Mouse (Mus musculus): ENCODE results near the gene S100a5. TPM values are rescaled to one million over a fixed set of nuclear protein-coding genes. Genes with fewer than 3 reads are reported as not detected.

Gene S100a5
- not detected in 2 replicates for polyA plus RNA-seq (2012; rRNA removed)

DNA sequence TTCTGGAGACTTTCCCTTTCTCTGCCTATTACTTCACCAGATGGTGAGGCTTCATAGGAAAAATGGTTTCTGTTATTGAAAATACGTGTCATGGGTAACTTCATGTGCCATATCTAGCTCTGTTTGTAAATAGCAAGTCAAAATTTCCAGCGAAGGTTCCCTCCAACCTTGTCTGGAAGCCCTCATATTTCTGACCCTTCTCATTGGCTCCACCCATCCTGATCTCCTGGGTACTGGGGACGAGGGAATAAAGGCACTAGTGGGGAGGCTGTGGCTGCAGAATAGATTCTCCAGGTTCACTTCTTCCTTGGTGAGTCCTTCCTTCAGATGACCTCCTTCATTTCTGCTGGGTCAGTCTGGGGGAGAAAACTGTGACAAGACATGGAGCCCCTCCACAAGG is at the start of gene S100a5:
TSS of gene S100a5 (plus strand) at position 301 of the 400 bp plus-strand sequence.
- TF ChIP-seq CTCF (IDR thresholded peaks at IDR 0.05; ENCODE audit: extremely low read depth, insufficient read depth, low read length) (no peak), POLR2A (IDR thresholded peaks at IDR 0.05; ENCODE audit: extremely low read depth, insufficient read depth, low read length) (no peak)
- H3K4me1 ChIP-seq (ENCODE audit: control insufficient read depth, insufficient read depth, low read length): peaks cover 5% of the 10 kb centered on the region
- no peak within 1 kb of the TSS for H3K4me3 ChIP-seq (ENCODE audit: insufficient read depth, low read length)
- no peak within 1 kb of the TSS for H3K27ac ChIP-seq (ENCODE audit: insufficient read depth, low read length)

DNA sequence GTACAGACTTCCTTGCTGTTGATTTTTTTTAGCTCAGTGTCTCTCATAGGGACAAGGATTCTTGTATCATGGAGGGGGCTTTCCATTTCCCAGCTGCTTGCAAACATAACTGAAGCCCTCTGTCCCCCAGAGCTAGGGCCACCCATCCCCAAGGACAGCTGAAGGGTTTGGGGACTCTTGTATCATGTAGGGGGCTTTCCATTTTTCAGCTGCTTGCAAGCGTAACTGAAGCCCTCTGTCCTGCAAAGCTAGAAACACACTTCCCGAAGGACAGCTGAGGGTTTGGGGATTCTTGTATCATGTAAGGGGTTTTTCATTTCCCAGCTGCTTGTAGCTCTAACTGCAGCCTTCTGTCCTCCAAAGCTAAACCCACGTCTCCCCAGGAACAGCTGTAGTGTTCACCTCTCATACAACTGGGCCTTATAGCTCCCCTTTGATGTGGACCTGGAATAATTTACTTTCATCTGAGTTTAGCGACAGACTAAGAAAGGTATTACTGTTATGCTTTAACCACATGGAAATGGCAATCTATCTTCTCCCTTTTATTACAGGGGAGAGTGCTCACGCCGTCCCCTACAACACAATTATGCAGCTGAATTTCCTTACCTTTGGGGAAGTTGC is 48.2 kb upstream of the S100a5 start, which contains the start of gene S100a3:
TSS of gene S100a3 (plus strand) at position 571 of the 621 bp plus-strand sequence.
- Histone ChIP-seq H3K27ac (ENCODE audit: insufficient read depth, low read length) (no peak within 1 kb of the TSS), H3K4me3 (ENCODE audit: insufficient read depth, low read length) (no peak within 1 kb of the TSS), H3K4me1 (ENCODE audit: control insufficient read depth, insufficient read depth, low read length) (no peaks in the 10 kb centered on the region)
- TF ChIP-seq POLR2A (IDR thresholded peaks at IDR 0.05; ENCODE audit: extremely low read depth, insufficient read depth, low read length): no peak
- no peak for TF ChIP-seq CTCF (IDR thresholded peaks at IDR 0.05; ENCODE audit: extremely low read depth, insufficient read depth, low read length)

GRCm38 (mm10) chr3:90574691-90575090 is 33.6 kb upstream of the S100a5 start:
- no peak overlapping the region for H3K27ac ChIP-seq (ENCODE audit: insufficient read depth, low read length)
- no peak overlapping the region for H3K4me3 ChIP-seq (ENCODE audit: insufficient read depth, low read length)
- peaks cover 3% of the 10 kb centered on the region; the same call in 1 of the 2 replicates for H3K4me1 ChIP-seq (ENCODE audit: control insufficient read depth, insufficient read depth, low read length)
- no peak for TF ChIP-seq CTCF (IDR thresholded peaks at IDR 0.05; ENCODE audit: extremely low read depth, insufficient read depth, low read length)
- no peak for TF ChIP-seq POLR2A (IDR thresholded peaks at IDR 0.05; ENCODE audit: extremely low read depth, insufficient read depth, low read length)

DNA sequence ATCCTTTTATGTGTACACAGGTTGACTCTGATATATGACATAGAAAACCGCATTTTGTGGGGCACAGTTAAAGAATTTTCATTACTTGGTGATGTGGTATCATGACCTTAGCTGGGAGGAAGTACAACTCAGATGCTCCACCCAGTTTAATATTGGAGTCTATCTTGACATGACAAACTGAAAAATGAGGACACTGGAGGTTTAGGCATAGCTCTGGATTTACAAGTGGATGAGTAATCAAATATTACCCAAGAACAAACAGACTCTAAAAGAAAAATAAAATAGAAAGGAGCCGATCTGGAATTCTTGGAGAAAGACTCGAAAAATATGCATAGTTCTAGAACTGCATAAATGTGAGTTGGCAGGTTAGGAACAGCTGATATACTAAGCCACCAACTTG is 33.0 kb upstream of the S100a5 start:
- TF ChIP-seq CTCF (IDR thresholded peaks at IDR 0.05; ENCODE audit: extremely low read depth, insufficient read depth, low read length) (no peak), POLR2A (IDR thresholded peaks at IDR 0.05; ENCODE audit: extremely low read depth, insufficient read depth, low read length) (no peak)
- Histone ChIP-seq H3K27ac (ENCODE audit: insufficient read depth, low read length) (no peak overlapping the region), H3K4me3 (ENCODE audit: insufficient read depth, low read length) (no peak overlapping the region), H3K4me1 (ENCODE audit: control insufficient read depth, insufficient read depth, low read length) (peaks cover 3% of the 10 kb centered on the region; the same call in 1 of the 2 replicates)

DNA sequence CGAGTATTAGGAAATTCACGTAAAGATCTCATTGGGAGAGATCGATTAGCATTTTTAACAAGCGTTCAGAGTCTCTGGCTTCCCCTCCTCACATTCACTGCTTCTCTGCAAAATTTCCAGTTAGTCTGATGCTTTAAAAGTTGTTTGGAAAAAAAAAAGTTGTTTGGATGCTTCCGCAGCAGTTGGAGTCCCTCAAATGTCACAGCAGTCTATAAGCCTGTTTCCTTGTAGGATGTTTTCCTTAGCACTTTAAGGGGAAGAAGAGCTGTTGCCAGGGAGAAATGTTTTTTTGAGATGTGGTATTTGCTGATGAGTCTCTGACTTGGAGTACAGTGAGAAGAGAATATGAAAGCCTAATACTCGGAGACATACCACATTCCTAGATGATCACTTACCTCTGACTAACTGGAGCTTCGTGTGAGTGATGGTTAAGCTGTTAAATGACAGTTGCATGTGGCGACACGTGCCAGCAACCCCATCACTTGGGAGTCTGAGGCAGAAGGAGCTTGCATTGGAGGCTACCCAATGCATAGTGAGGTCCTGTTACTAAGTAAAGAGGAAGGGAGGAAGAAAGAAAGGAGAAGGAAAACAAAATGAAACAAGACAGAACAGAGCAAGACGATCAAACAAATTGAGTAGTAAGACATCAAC is 31.8 kb upstream of the S100a5 start:
- H3K4me1 ChIP-seq (ENCODE audit: control insufficient read depth, insufficient read depth, low read length): peaks cover 3% of the 10 kb centered on the region; the same call in 1 of the 2 replicates
- H3K4me3 ChIP-seq (ENCODE audit: insufficient read depth, low read length): no peak overlapping the region
- H3K27ac ChIP-seq (ENCODE audit: insufficient read depth, low read length): no peak overlapping the region

DNA sequence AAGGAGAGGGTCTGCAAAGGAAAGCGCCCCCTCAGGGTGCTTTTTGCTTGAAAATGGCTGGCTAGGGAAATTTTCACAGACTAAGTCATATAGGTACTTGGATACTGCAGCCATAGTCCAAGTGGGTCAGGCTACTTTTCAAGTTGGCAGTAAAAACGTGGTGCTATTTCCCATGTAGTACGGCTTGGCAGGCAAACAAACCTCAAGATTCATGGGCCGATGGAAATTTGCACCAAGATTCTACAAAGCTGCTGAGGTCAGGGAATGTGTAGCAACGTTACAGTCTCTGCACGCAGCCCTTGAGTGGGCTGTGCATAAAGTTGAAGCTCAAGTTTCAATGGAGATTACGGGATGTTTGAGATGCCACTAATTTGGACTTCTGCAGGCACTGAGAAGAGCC is 28.9 kb upstream of the S100a5 start:
- peaks cover 3% of the 10 kb centered on the region; the same call in 1 of the 2 replicates for H3K4me1 ChIP-seq (ENCODE audit: control insufficient read depth, insufficient read depth, low read length)
- TF ChIP-seq CTCF (IDR thresholded peaks at IDR 0.05; ENCODE audit: extremely low read depth, insufficient read depth, low read length): no peak
- no peak for TF ChIP-seq POLR2A (IDR thresholded peaks at IDR 0.05; ENCODE audit: extremely low read depth, insufficient read depth, low read length)
- H3K4me3 ChIP-seq (ENCODE audit: insufficient read depth, low read length): no peak overlapping the region
- no peak overlapping the region for H3K27ac ChIP-seq (ENCODE audit: insufficient read depth, low read length)

More for the DNA sequence above, 31.8 kb upstream of the S100a5 start:
- no peak for TF ChIP-seq POLR2A (IDR thresholded peaks at IDR 0.05; ENCODE audit: extremely low read depth, insufficient read depth, low read length)
- no peak for TF ChIP-seq CTCF (IDR thresholded peaks at IDR 0.05; ENCODE audit: extremely low read depth, insufficient read depth, low read length)

DNA sequence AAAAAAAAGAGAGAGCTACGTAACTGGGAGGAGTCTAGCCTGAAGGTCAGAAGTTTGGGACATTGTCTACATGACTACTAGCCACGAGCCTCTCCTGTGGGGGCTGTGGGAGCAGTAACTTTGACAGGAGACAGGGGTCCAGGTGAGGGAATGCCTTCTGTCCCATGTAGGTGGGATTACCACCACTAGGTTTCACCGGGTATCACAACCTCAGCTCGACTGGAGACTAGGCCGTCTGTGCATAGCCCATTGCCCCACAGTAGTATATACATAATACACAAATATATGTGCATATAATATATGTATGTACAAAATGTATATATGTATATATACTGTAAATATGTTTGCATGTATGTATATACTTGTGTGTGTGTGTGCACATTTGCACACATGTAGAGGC is 27.2 kb upstream of the S100a5 start:
- Histone ChIP-seq H3K4me1 (ENCODE audit: control insufficient read depth, insufficient read depth, low read length) (peaks cover under 1% of the 10 kb centered on the region; the same call in 1 of the 2 replicates), H3K27ac (ENCODE audit: insufficient read depth, low read length) (no peak overlapping the region), H3K4me3 (ENCODE audit: insufficient read depth, low read length) (no peak overlapping the region)
- TF ChIP-seq POLR2A (IDR thresholded peaks at IDR 0.05; ENCODE audit: extremely low read depth, insufficient read depth, low read length) (no peak), CTCF (IDR thresholded peaks at IDR 0.05; ENCODE audit: extremely low read depth, insufficient read depth, low read length) (no peak)

DNA sequence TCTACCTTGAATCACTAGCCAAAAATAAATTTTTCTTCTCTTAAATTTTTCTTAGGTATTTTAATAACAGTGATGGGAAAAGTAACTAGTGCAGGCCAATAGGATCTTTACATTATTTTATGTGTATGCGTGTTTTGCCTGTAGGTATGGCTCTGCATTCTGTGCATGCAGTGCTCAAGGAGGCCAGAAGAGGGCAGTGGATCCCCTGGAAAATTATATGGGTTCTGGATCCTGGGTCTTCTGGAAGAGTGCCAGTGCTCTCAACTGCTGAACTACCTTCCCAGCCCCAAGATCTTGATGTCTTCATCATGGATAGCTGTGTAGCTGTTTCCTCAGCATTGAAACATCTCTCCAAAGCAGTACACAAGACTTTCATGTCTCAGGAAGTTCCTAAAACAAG is 26.2 kb upstream of the S100a5 start:
- no peak for TF ChIP-seq CTCF (IDR thresholded peaks at IDR 0.05; ENCODE audit: extremely low read depth, insufficient read depth, low read length)
- TF ChIP-seq POLR2A (IDR thresholded peaks at IDR 0.05; ENCODE audit: extremely low read depth, insufficient read depth, low read length): no peak
- Histone ChIP-seq H3K27ac (ENCODE audit: insufficient read depth, low read length) (no peak overlapping the region), H3K4me3 (ENCODE audit: insufficient read depth, low read length) (no peak overlapping the region), H3K4me1 (ENCODE audit: control insufficient read depth, insufficient read depth, low read length) (peaks cover 3% of the 10 kb centered on the region; the same call in 1 of the 2 replicates)

GRCm38 (mm10) chr3:90582556-90582955 is 25.8 kb upstream of the S100a5 start:
- no peak for TF ChIP-seq CTCF (IDR thresholded peaks at IDR 0.05; ENCODE audit: extremely low read depth, insufficient read depth, low read length)
- TF ChIP-seq POLR2A (IDR thresholded peaks at IDR 0.05; ENCODE audit: extremely low read depth, insufficient read depth, low read length): no peak
- Histone ChIP-seq H3K4me1 (ENCODE audit: control insufficient read depth, insufficient read depth, low read length) (peaks cover 3% of the 10 kb centered on the region), H3K4me3 (ENCODE audit: insufficient read depth, low read length) (no peak overlapping the region), H3K27ac (ENCODE audit: insufficient read depth, low read length) (no peak overlapping the region)

DNA sequence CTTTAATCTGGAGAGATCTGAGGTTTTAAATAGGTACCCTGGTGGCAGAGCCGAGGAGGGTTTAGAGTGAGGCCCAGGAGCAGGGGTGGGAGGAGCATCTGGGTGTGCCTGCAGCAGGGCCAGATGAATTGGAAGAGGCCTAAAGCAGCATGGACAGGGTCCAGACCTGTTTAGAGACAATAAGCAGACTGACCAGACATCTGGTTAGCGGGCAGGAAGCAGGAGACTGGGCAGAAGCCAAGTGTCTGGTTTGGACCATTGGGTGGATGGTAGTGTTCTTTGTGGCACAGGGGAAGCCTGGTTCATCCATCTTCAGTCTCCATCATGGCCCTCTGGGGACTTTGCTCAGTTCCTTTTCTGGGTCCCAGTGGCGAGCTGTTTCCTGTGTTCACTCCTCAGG is 24.4 kb upstream of the S100a5 start:
- Histone ChIP-seq H3K4me3 (ENCODE audit: insufficient read depth, low read length) (no peak overlapping the region), H3K27ac (ENCODE audit: insufficient read depth, low read length) (no peak overlapping the region), H3K4me1 (ENCODE audit: control insufficient read depth, insufficient read depth, low read length) (peaks cover 3% of the 10 kb centered on the region)
- TF ChIP-seq CTCF (IDR thresholded peaks at IDR 0.05; ENCODE audit: extremely low read depth, insufficient read depth, low read length) (no peak), POLR2A (IDR thresholded peaks at IDR 0.05; ENCODE audit: extremely low read depth, insufficient read depth, low read length) (no peak)
